Comparison of ENCODE assay signal across 21 mouse cellular contexts in genomic region chr1:136678836-136679235, GRCm38 (mm10).
"Had no signal": no experiment of that assay in that cellular context is flagged by ENCODE, and none has a peak within 500 bp of the region (broad histone marks: within the 10 kb centered on the region; RNA-seq: fewer than 3 reads in every experiment).

No protein-coding gene starts in this region.

- H3K4me2 ChIP-seq: limb, embryonic 12.5 days; limb, embryonic 15.5 days; liver, embryonic 13.5 days; lung, embryonic 14.5 days; midbrain, embryonic 12.5 days; midbrain, embryonic 15.5 days; neural tube, embryonic 12.5 days; neural tube, embryonic 15.5 days had no signal

- ATAC-seq: midbrain, embryonic 15.5 days had no signal

- H3K4me3 ChIP-seq: limb, embryonic 12.5 days; limb, embryonic 15.5 days; liver, embryonic 13.5 days; midbrain, embryonic 12.5 days; midbrain, embryonic 15.5 days; neural tube, embryonic 12.5 days; neural tube, embryonic 15.5 days had no signal

- DNase-seq: kidney, adult 18-20 months; kidney, adult 9 months; kidney, postnatal 14 days; kidney, postnatal 4 days; left cerebral cortex, postnatal 4 days; liver, embryonic 13.5 days; lung, embryonic 14.5 days; right cerebral cortex, adult 18-20 months; right cerebral cortex, postnatal 14 days; right cerebral cortex, postnatal 4 days; spleen, adult 18-20 months; thymus, adult 2 months; thymus, postnatal 14 days; thymus, postnatal 4 days had no signal

- H3K9ac ChIP-seq: limb, embryonic 12.5 days; limb, embryonic 15.5 days; liver, embryonic 13.5 days; lung, embryonic 14.5 days; midbrain, embryonic 12.5 days; midbrain, embryonic 15.5 days; neural tube, embryonic 12.5 days; neural tube, embryonic 15.5 days had no signal

- H3K27me3 ChIP-seq: limb, embryonic 12.5 days; limb, embryonic 15.5 days; liver, embryonic 13.5 days; midbrain, embryonic 12.5 days; midbrain, embryonic 15.5 days; neural tube, embryonic 12.5 days; neural tube, embryonic 15.5 days had no signal

- H3K4me1 ChIP-seq: neural tube, embryonic 12.5 days had no signal

- H3K27ac ChIP-seq: limb, embryonic 12.5 days; limb, embryonic 15.5 days; liver, embryonic 13.5 days; macrophage; midbrain, embryonic 12.5 days; midbrain, embryonic 15.5 days; neural tube, embryonic 12.5 days; neural tube, embryonic 15.5 days had no signal

- H3K36me3 ChIP-seq: limb, embryonic 12.5 days; limb, embryonic 15.5 days; liver, embryonic 13.5 days; midbrain, embryonic 12.5 days; midbrain, embryonic 15.5 days; neural tube, embryonic 12.5 days; neural tube, embryonic 15.5 days had no signal

- H3K9me3 ChIP-seq: limb, embryonic 12.5 days; limb, embryonic 15.5 days; liver, embryonic 13.5 days; midbrain, embryonic 12.5 days; midbrain, embryonic 15.5 days; neural tube, embryonic 12.5 days; neural tube, embryonic 15.5 days had no signal
